Mouse (Mus musculus) lung, embryonic 16.5 days (tissue): ENCODE results near the gene Ncdn. TPM values are rescaled to one million over a fixed set of nuclear protein-coding genes. Genes with fewer than 3 reads are reported as not detected.

ENCODE experiments used
- ATAC-seq: fragments of 200-750 bp; cut with Nextera tagmentation; 2 replicates; pipeline ENCODE4 v1.8.0; 2017; ENCODE audit warnings: low read depth, mild to moderate bottlenecking, moderate library complexity
- H3K27ac ChIP-seq: fragments of 300-500 bp; sonication (generic); 2 replicates; pipeline ENCODE4 v1.5.1; 2014; ENCODE audit warnings: mild to moderate bottlenecking, control low read depth, low read length
- H3K27me3 ChIP-seq: fragments of 300-500 bp; sonication (generic); 2 replicates; pipeline ENCODE4 v1.6.1; 2014; ENCODE audit warnings: low read depth, low read length, mixed read lengths; ENCODE audit not compliant: control insufficient read depth, insufficient read depth
- H3K36me3 ChIP-seq: fragments of 300-500 bp; sonication (generic); 2 replicates; pipeline ENCODE4 v1.6.1; 2014; ENCODE audit warnings: low read length; ENCODE audit not compliant: control insufficient read depth, insufficient read depth
- H3K4me1 ChIP-seq: fragments of 300-500 bp; sonication (generic); replicated peaks from 2 replicates; pipeline ENCODE4 v1.6.1; 2014; ENCODE audit warnings: low read length, mixed read lengths; ENCODE audit not compliant: control insufficient read depth, insufficient read depth
- H3K4me2 ChIP-seq: fragments of 300-500 bp; sonication (generic); 2 replicates; pipeline ENCODE4 v1.6.1; 2014; ENCODE audit warnings: low read depth, low read length, control low read depth
- H3K4me3 ChIP-seq: fragments of 300-500 bp; sonication (generic); 2 replicates; pipeline ENCODE4 v1.5.1; 2014; ENCODE audit warnings: mild to moderate bottlenecking, low read length, control low read depth
- H3K9ac ChIP-seq: fragments of 300-500 bp; sonication (generic); 2 replicates; pipeline ENCODE4 v1.6.1; 2014; ENCODE audit warnings: low read length, control low read depth
- H3K9me3 ChIP-seq: fragments of 300-500 bp; sonication (generic); 2 replicates; pipeline ENCODE4 v1.6.1; 2016; ENCODE audit warnings: low read length; ENCODE audit not compliant: control insufficient read depth
- WGBS: fragments of 180-500 bp; shearing (Covaris S2); extraction: QIAGEN DNeasy Blood & Tissue Kit; methylation state at CpG from one replicate; pipeline ENCODE4 v1.1.7; 2014; 5-methylcytosine and 5-hydroxymethylcytosine counted together
- polyA plus RNA-seq: library from polyadenylated mRNA; unstranded; fragments of >200 nt; fragmentation: Nextera tagmentation; extraction: Ambion mirVana; gene quantifications from 2 replicates; pipeline ENCODE4 v1.2.1, GENCODE M21; 2015

Gene Ncdn
- polyA plus RNA-seq, 1 experiment from 2014 or later, result 26.7 TPM

DNA sequence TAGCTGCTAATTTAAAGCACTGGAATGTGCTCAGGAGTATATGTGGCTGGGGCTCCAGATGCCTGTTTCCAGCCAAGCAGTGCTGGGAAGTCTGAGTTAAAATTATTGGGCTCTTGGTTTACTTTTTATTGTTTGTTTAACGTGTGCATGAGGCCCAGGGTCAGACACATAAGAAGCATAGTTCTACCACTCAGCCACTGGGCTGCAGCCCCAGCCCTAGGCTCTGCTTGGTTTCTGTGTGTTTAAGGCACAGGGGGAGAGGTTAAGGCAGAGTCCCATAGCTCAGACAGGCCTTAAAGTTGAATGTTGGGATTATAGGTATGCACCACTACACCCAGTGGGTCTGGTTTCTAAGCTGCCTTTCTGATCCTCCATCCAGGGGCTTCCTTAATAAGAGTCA is 21.9 kb upstream of the Ncdn start:
- 25% methylated on average over 1 of the region's 1 CpGs for WGBS
- Histone ChIP-seq H3K4me1 (0 out of 2 replicates have a peak, but pooled peaks cover 2% of the 10 kb centered on the region), H3K27ac (no peak overlapping the region), H3K36me3 (no peaks in the 10 kb centered on the region), H3K4me2 (no peak overlapping the region), H3K27me3 (no peaks in the 10 kb centered on the region), H3K4me3 (no peak overlapping the region), H3K9ac (no peak overlapping the region), H3K9me3 (no peaks in the 10 kb centered on the region)
- ATAC-seq, result no peak; the same call in 1 of the 2 replicates

DNA sequence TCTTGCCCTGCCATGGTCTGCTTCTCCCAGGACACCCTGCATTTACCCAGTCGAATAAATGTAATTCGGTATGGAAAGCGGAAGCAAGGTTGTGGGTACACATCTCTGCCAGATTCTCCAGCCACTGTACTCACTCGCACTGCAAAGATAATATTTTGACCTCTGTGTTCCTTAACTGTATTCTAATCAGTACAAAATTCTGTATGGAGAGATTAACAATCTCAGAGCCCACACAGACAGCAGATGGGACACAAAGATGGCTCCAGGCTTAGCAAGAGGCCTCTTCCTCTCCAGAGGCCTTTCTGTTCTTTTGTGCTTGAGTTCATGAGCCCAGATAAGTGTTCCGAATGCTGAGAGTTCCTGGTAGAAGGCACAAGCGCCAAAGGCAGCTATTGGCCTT is 20.6 kb upstream of the Ncdn start:
- Histone ChIP-seq H3K9me3 (no peaks in the 10 kb centered on the region), H3K36me3 (no peaks in the 10 kb centered on the region), H3K4me3 (no peak overlapping the region), H3K4me1 (0 out of 2 replicates have a peak, but pooled peaks cover 2% of the 10 kb centered on the region), H3K9ac (no peak overlapping the region), H3K4me2 (no peak overlapping the region), H3K27me3 (no peaks in the 10 kb centered on the region), H3K27ac (no peak overlapping the region)
- 92% methylated on average over 6 of the region's 6 CpGs for WGBS
- no peak for ATAC-seq

GRCm38 (mm10) chr4:126770831-126771230 is 17.6 kb upstream of the Ncdn start:
- Histone ChIP-seq H3K4me2 (no peak overlapping the region), H3K4me1 (0 out of 2 replicates have a peak, but pooled peaks cover 2% of the 10 kb centered on the region), H3K4me3 (no peak overlapping the region), H3K9ac (no peak overlapping the region), H3K9me3 (no peaks in the 10 kb centered on the region), H3K27me3 (no peaks in the 10 kb centered on the region), H3K27ac (no peak overlapping the region), H3K36me3 (no peaks in the 10 kb centered on the region)
- ATAC-seq, result no peak
- WGBS, result 83% methylated on average over 4 of the region's 4 CpGs

DNA sequence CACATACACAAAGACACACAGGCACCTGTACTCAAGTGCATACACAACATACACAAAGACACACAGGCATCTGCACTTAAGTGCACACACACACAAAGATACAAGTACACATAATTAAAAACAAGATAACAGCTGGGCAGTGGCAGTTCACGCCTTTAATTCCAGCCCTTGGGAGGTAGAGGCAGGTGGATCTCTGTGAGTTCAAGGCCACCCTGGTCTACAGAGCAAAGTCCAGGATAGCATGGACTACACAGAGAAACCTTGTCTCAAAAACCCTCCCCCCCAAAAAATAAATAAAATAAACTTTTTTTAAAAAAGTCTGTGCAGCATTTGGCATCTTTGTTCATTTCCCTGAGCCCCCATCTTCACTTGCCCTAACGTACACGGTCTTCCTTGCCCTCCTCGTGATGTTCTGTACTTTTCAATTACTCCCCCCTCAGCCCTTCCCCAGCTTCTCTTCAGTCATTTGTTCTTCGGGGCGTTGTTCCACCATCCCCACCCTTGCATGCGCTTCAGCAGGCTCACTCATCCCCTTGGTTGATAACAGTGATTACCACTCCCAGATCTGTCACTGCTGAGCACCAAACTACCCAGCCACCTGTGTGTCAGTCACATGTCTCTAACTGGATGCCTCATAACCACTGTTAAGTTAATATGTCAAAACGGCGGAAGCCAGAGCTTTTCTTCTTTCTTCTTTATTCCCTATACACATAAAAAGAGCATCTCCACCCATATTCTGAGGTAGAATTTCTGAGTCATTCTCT is 16.7 kb upstream of the Ncdn start:
- H3K36me3 ChIP-seq, result no peaks in the 10 kb centered on the region
- no peak overlapping the region for H3K4me3 ChIP-seq
- WGBS, result 81% methylated on average over 9 of the region's 9 CpGs
- no peak overlapping the region for H3K4me2 ChIP-seq
- no peaks in the 10 kb centered on the region for H3K9me3 ChIP-seq
- ATAC-seq, result no peak
- no peaks in the 10 kb centered on the region for H3K4me1 ChIP-seq
- H3K27me3 ChIP-seq, result no peaks in the 10 kb centered on the region
- no peak overlapping the region for H3K9ac ChIP-seq
- H3K27ac ChIP-seq, result no peak overlapping the region

- no peaks in the 10 kb centered on the region for H3K9me3 ChIP-seq
- no peak overlapping the region for H3K9ac ChIP-seq
- no peak overlapping the region for H3K4me3 ChIP-seq
- H3K4me2 ChIP-seq, result no peak overlapping the region
- WGBS, result 71% methylated on average over 2 of the region's 2 CpGs
- H3K4me1 ChIP-seq, result no peaks in the 10 kb centered on the region
- H3K36me3 ChIP-seq, result peaks cover 7% of the 10 kb centered on the region
- H3K27ac ChIP-seq, result no peak overlapping the region
- no peak for ATAC-seq
- no peaks in the 10 kb centered on the region for H3K27me3 ChIP-seq
Measured at GRCm38 (mm10) chr4:126763483-126763882, 10.2 kb upstream of the Ncdn start.

DNA sequence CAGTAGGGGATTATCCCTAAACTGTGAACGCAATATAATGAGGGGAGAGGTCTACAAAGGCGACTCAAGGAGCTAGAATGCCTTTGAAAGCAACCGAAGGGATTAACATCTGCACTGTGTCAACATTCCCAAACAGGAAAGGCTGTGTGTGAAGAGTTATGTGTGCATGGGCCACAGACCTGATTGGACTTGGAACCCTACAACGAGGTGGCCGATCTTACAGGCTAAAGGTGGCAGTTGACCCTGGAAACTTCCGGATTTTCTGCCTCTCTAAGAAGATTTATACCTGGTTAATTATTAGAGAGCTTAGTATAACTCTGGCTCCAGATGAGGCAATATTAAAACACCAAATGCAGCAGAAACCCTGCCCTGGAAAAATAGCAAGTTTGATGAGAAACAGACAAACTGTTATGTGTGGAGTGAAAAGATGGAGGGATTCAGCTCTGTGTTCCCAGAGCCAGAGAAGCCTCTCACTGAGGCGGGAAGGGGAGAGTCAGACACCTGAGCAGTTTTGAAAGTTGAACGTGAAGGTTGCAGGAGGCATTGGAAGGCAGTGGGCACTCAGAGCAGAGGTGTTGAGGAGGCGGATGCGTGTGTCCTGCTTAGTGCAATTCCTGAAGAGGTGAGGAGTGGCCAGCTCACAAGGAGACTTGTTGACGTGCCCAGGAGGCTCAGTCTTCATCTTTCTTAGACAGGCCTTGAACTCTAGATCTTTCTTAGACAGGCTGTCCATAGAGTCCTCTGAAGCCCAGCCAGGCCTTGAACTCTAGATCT is 9.5 kb upstream of the Ncdn start:
- no peak overlapping the region for H3K4me3 ChIP-seq
- no peaks in the 10 kb centered on the region for H3K4me1 ChIP-seq
- peaks cover 10% of the 10 kb centered on the region for H3K36me3 ChIP-seq
- H3K27me3 ChIP-seq, result no peaks in the 10 kb centered on the region
- no peaks in the 10 kb centered on the region for H3K9me3 ChIP-seq
- no peak overlapping the region for H3K4me2 ChIP-seq
- H3K27ac ChIP-seq, result no peak overlapping the region
- ATAC-seq, result no peak
- 56% methylated on average over 11 of the region's 11 CpGs for WGBS
- H3K9ac ChIP-seq, result no peak overlapping the region

- ATAC-seq, result no peak
- WGBS, result 79% methylated on average over 2 of the region's 2 CpGs
Measured at GRCm38 (mm10) chr4:126759435-126759834, 6.2 kb upstream of the Ncdn start.

GRCm38 (mm10) chr4:126758299-126758698 is 5.1 kb upstream of the Ncdn start:
- H3K9ac ChIP-seq, result no peak overlapping the region
- no peak overlapping the region for H3K4me3 ChIP-seq
- 63% methylated on average over 5 of the region's 5 CpGs for WGBS
- H3K4me2 ChIP-seq, result no peak overlapping the region
- peaks cover 10% of the 10 kb centered on the region for H3K36me3 ChIP-seq
- H3K9me3 ChIP-seq, result no peaks in the 10 kb centered on the region
- no peaks in the 10 kb centered on the region for H3K27me3 ChIP-seq
- no peak for ATAC-seq
- peaks cover 13% of the 10 kb centered on the region for H3K4me1 ChIP-seq
- no peak overlapping the region for H3K27ac ChIP-seq

More at GRCm38 (mm10) chr4:126759435-126759834, 6.2 kb upstream of the Ncdn start:
- Histone ChIP-seq H3K27ac (no peak overlapping the region), H3K36me3 (peaks cover 10% of the 10 kb centered on the region), H3K9ac (no peak overlapping the region), H3K9me3 (no peaks in the 10 kb centered on the region), H3K4me1 (peaks cover 12% of the 10 kb centered on the region), H3K4me2 (no peak overlapping the region), H3K27me3 (no peaks in the 10 kb centered on the region), H3K4me3 (no peak overlapping the region)

DNA sequence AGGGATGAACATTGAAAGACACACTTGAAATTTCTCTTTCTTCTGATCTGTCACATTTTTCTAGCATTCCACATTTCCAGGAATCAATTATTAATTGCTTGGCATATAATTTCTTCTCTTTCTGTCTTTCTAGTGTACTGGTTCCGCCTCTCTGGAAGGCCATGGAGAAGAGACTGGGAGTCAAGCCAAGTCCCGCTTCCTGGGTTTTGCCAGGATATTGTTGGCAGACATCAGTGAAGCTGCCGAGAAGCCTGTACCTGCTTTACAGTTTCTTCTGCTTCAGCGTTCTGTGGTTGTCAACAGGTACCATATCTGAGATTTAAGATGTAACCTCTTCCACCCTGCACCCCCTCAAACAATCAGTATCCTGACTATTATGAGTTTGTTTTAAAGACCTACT is 3.5 kb upstream of the Ncdn start:
- no peak overlapping the region for H3K4me2 ChIP-seq
- no peaks in the 10 kb centered on the region for H3K27me3 ChIP-seq
- no peak overlapping the region for H3K27ac ChIP-seq
- no peak overlapping the region for H3K4me3 ChIP-seq
- no peaks in the 10 kb centered on the region for H3K9me3 ChIP-seq
- peaks cover 21% of the 10 kb centered on the region for H3K4me1 ChIP-seq
- no peak for ATAC-seq
- peaks cover 10% of the 10 kb centered on the region for H3K36me3 ChIP-seq
- no peak overlapping the region for H3K9ac ChIP-seq
- 48% methylated on average over 4 of the region's 4 CpGs for WGBS
